Mouse (Mus musculus) fibroblast of lung, adult 2 months (primary cell): ENCODE data around the gene Fstl1.

ENCODE experiments used
- DNase-seq: peaks from one replicate; pipeline ENCODE4 v3.0.0-alpha.2; 2011; ENCODE audit warnings: low read depth

The Fstl1 gene

GRCm38 (mm10) chr16:37776860-37777651 is at the start of gene Fstl1:
Gene Fstl1 (plus strand): TSS chr16:37776873.
- no peak for DNase-seq

- DNase-seq: peak; percentile 79
Observed at GRCm38 (mm10) chr16:37728674-37729073, 48.0 kb upstream of the Fstl1 start.

- DNase-seq: no peak
Observed at GRCm38 (mm10) chr16:37729381-37730150, 47.1 kb upstream of the Fstl1 start.

GRCm38 (mm10) chr16:37730293-37730835 is 46.3 kb upstream of the Fstl1 start:
- peak; percentile 82 for DNase-seq

- DNase-seq: no peak
Observed at GRCm38 (mm10) chr16:37731431-37731830, 45.2 kb upstream of the Fstl1 start.

- DNase-seq: peak; percentile 78
Observed at GRCm38 (mm10) chr16:37732023-37732761, 44.5 kb upstream of the Fstl1 start.

GRCm38 (mm10) chr16:37740076-37740475 is 36.6 kb upstream of the Fstl1 start:
- no peak for DNase-seq

- DNase-seq: peak; percentile 41
Observed at GRCm38 (mm10) chr16:37742266-37742665, 34.4 kb upstream of the Fstl1 start.

- DNase-seq: no peak
Observed at GRCm38 (mm10) chr16:37752876-37753275, 23.8 kb upstream of the Fstl1 start.

- no peak for DNase-seq
Observed at GRCm38 (mm10) chr16:37753809-37754208, 22.9 kb upstream of the Fstl1 start.

- DNase-seq: no peak
Observed at GRCm38 (mm10) chr16:37754483-37754882, 22.2 kb upstream of the Fstl1 start.

GRCm38 (mm10) chr16:37757223-37757622 is 19.4 kb upstream of the Fstl1 start:
- no peak for DNase-seq

GRCm38 (mm10) chr16:37763797-37764196 is 12.9 kb upstream of the Fstl1 start:
- no peak for DNase-seq

GRCm38 (mm10) chr16:37776166-37776859 is 360 bp upstream of the Fstl1 start:
- DNase-seq: no peak

- DNase-seq: no peak
Observed at GRCm38 (mm10) chr16:37777796-37778475, 1.3 kb downstream of the Fstl1 start.

- no peak for DNase-seq
Observed at GRCm38 (mm10) chr16:37778529-37778928, 1.9 kb downstream of the Fstl1 start.

- no peak for DNase-seq
Observed at GRCm38 (mm10) chr16:37779651-37780280, 3.1 kb downstream of the Fstl1 start.

GRCm38 (mm10) chr16:37780386-37780785 is 3.7 kb downstream of the Fstl1 start:
- no peak for DNase-seq

GRCm38 (mm10) chr16:37780911-37781310 is 4.2 kb downstream of the Fstl1 start:
- no peak for DNase-seq

GRCm38 (mm10) chr16:37784526-37784925 is 7.9 kb downstream of the Fstl1 start:
- DNase-seq: no peak
